Mouse (Mus musculus): ENCODE data around the gene Ift140. TPM values are rescaled to one million over a fixed set of nuclear protein-coding genes. Genes with fewer than 3 reads are reported as not detected.

The Ift140 gene
- total and polyA plus RNA-seq, 3 experiments: 3.4 to 9.0 TPM; not detected in 1

- Histone ChIP-seq H3K27ac (ENCODE audit: control insufficient read depth, low read depth, low read length) (no peak overlapping the region), H3K36me3 (ENCODE audit: control insufficient read depth in 1 of 2, insufficient read depth in 2 of 2, low read length in 2 of 2) (peaks cover 2 to 4% of the 10 kb centered on the region in 2 experiments; a peak in 2 of 4 replicates)
Observed at GRCm38 (mm10) chr17:25117263-25117662, 101.4 kb downstream of the Ift140 start.

GRCm38 (mm10) chr17:25120406-25120805 is 104.5 kb downstream of the Ift140 start, which contains the start of gene Ptx4:
Gene Ptx4 (plus strand): TSS chr17:25120760.
- Histone ChIP-seq H3K4me1 (ENCODE audit: control insufficient read depth in 1 of 2, insufficient read depth in 2 of 2, low read length in 2 of 2) (peaks cover 0 to 7% of the 10 kb centered on the region in 2 experiments; a peak in 1 of 4 replicates), H3K9me3 (replicated peaks; ENCODE audit: insufficient read depth, low read length) (no peaks in the 10 kb centered on the region), H3K27me3 (ENCODE audit: control insufficient read depth in 1 of 2, insufficient read depth in 2 of 2, low read length in 2 of 2) (peaks cover 0 to 11% of the 10 kb centered on the region in 2 experiments; a peak in 3 of 4 replicates), H3K27ac (ENCODE audit: control insufficient read depth, low read depth, low read length) (no peak within 1 kb of the TSS), H3K9ac (ENCODE audit: control insufficient read depth, low read depth, low read length, poor library complexity, severe bottlenecking) (no peak within 1 kb of the TSS), H3K4me3 (ENCODE audit: control insufficient read depth in 1 of 2, insufficient read depth in 1 of 2, low read depth in 2 of 2, low read length in 2 of 2) (no peak within 1 kb of the TSS), H3K36me3 (ENCODE audit: control insufficient read depth in 1 of 2, insufficient read depth in 2 of 2, low read length in 2 of 2) (no peaks in the 10 kb centered on the region; a peak in 1 of 4 replicates), H3K79me2 (ENCODE audit: control insufficient read depth, insufficient read depth, low read length, poor library complexity) (peaks cover 2% of the 10 kb centered on the region; the same call in 1 of the 2 replicates)
- no peak for DNase-seq (ENCODE audit: low read depth, low spot score)
- no peak for TF ChIP-seq RCOR1 (IDR thresholded peaks at IDR 0.05; ENCODE audit: low read depth, low read length)
- no peak for TF ChIP-seq HCFC1 (IDR thresholded peaks at IDR 0.05; ENCODE audit: low read depth, low read length)
- TF ChIP-seq ZC3H11A (IDR thresholded peaks at IDR 0.05; ENCODE audit: low read depth, low read length): no peak
- no peak for TF ChIP-seq GATA1 (IDR thresholded peaks at IDR 0.05; ENCODE audit: low read depth, low read length)
- no peak for TF ChIP-seq RAD21 (IDR thresholded peaks at IDR 0.05; ENCODE audit: low read depth, low read length)
- no peak for TF ChIP-seq UBTF (IDR thresholded peaks at IDR 0.05; ENCODE audit: borderline replicate concordance, insufficient read depth, low read depth, low read length)
- no peak for TF ChIP-seq BHLHE40 (IDR thresholded peaks at IDR 0.05; ENCODE audit: borderline replicate concordance, low read depth, low read length)
- no peak for TF ChIP-seq MXI1 (IDR thresholded peaks at IDR 0.05; ENCODE audit: low read depth, low read length)
- TF ChIP-seq POLR2A (IDR thresholded peaks at IDR 0.05; ENCODE audit: control insufficient read depth in 1 of 2, insufficient read depth in 1 of 2, low read depth in 1 of 2, low read length in 2 of 2, poor library complexity in 1 of 2): no peak
- TF ChIP-seq SIN3A (IDR thresholded peaks at IDR 0.05; ENCODE audit: low read length): no peak
- no peak for TF ChIP-seq USF1 (IDR thresholded peaks at IDR 0.05; ENCODE audit: low read depth, low read length)
- no peak for TF ChIP-seq ETS1 (IDR thresholded peaks at IDR 0.05; ENCODE audit: low read depth, low read length)
- no peak for TF ChIP-seq ZKSCAN1 (IDR thresholded peaks at IDR 0.05; ENCODE audit: low read depth, low read length)
- no peak for TF ChIP-seq MEF2A (IDR thresholded peaks at IDR 0.05; ENCODE audit: extremely low read depth, insufficient replicate concordance, low read depth, low read length, poor library complexity, severe bottlenecking)
- no peak for TF ChIP-seq MAX (IDR thresholded peaks at IDR 0.05; ENCODE audit: low read length)

More at GRCm38 (mm10) chr17:25117263-25117662, 101.4 kb downstream of the Ift140 start:
- TF ChIP-seq ZC3H11A (IDR thresholded peaks at IDR 0.05; ENCODE audit: low read depth, low read length) (peak; percentile 79), MAFK (IDR thresholded peaks at IDR 0.05; ENCODE audit: borderline replicate concordance, low read depth, low read length) (no peak), CTCF (IDR thresholded peaks at IDR 0.05 in 2 of 3, conservative IDR thresholded peaks at IDR 0.05 in 1 of 3; ENCODE audit: control insufficient read depth in 1 of 3, insufficient read depth in 1 of 3, low read depth in 2 of 3, low read length in 3 of 3, poor library complexity in 1 of 3, severe bottlenecking in 1 of 3) (peak; percentile 82 to 99 (median 94)), HCFC1 (IDR thresholded peaks at IDR 0.05; ENCODE audit: low read depth, low read length) (peak; percentile 65), SIN3A (IDR thresholded peaks at IDR 0.05; ENCODE audit: low read length) (peak; percentile 70; the same call in 1 of the 2 replicates), E2F4 (IDR thresholded peaks at IDR 0.05; ENCODE audit: borderline replicate concordance, low read depth, low read length) (no peak), BHLHE40 (IDR thresholded peaks at IDR 0.05; ENCODE audit: borderline replicate concordance, low read depth, low read length) (0 out of 2 replicates have a peak, but pooled peaks have one; percentile 25), MAZ (IDR thresholded peaks at IDR 0.05; ENCODE audit: low read depth, low read length) (0 out of 2 replicates have a peak, but pooled peaks have one; percentile 43), MAX (IDR thresholded peaks at IDR 0.05; ENCODE audit: low read length) (peak; percentile 45), MEF2A (IDR thresholded peaks at IDR 0.05; ENCODE audit: extremely low read depth, insufficient replicate concordance, low read depth, low read length, poor library complexity, severe bottlenecking) (no peak), TBP (IDR thresholded peaks at IDR 0.05; ENCODE audit: low read depth, low read length) (0 out of 2 replicates have a peak, but pooled peaks have one; percentile 19), ZMIZ1 (IDR thresholded peaks at IDR 0.05; ENCODE audit: low read depth, low read length) (no peak), ZKSCAN1 (IDR thresholded peaks at IDR 0.05; ENCODE audit: low read depth, low read length) (no peak), ZNF384 (IDR thresholded peaks at IDR 0.05; ENCODE audit: low read depth, low read length) (peak; percentile 36; the same call in 1 of the 2 replicates), MYC (IDR thresholded peaks at IDR 0.05; ENCODE audit: low read depth, low read length) (0 out of 2 replicates have a peak, but pooled peaks have one; percentile 39), SMC3 (IDR thresholded peaks at IDR 0.05; ENCODE audit: low read depth, low read length) (peak; percentile 95), RAD21 (IDR thresholded peaks at IDR 0.05; ENCODE audit: low read depth, low read length) (peak; percentile 80), ELF1 (IDR thresholded peaks at IDR 0.05; ENCODE audit: low read depth, low read length) (0 out of 2 replicates have a peak, but pooled peaks have one; percentile 37), JUND (IDR thresholded peaks at IDR 0.05; ENCODE audit: low read depth, low read length) (peak; percentile 63)
- H3K4me1 ChIP-seq (ENCODE audit: control insufficient read depth in 1 of 2, insufficient read depth in 2 of 2, low read length in 2 of 2): peaks cover 0 to 13% of the 10 kb centered on the region in 2 experiments; a peak in 2 of 4 replicates
- H3K9me3 ChIP-seq (replicated peaks; ENCODE audit: insufficient read depth, low read length): no peaks in the 10 kb centered on the region
- H3K27me3 ChIP-seq (ENCODE audit: control insufficient read depth in 1 of 2, insufficient read depth in 2 of 2, low read length in 2 of 2): peaks cover 0 to 6% of the 10 kb centered on the region in 2 experiments; a peak in 2 of 4 replicates
- peaks cover 11% of the 10 kb centered on the region for H3K79me2 ChIP-seq (ENCODE audit: control insufficient read depth, insufficient read depth, low read length, poor library complexity)
- DNase-seq (ENCODE audit: low read depth, low spot score): peak; percentile 87
- 0 out of 2 replicates have a peak overlapping the region, but pooled peaks have one; percentile 15 for H3K9ac ChIP-seq (ENCODE audit: control insufficient read depth, low read depth, low read length, poor library complexity, severe bottlenecking)
- H3K4me3 ChIP-seq (ENCODE audit: control insufficient read depth in 1 of 2, insufficient read depth in 1 of 2, low read depth in 2 of 2, low read length in 2 of 2): no peak overlapping the region

All from MEL (cell line).